Mouse (Mus musculus): ENCODE data around the gene March9. TPM values are rescaled to one million over a fixed set of nuclear protein-coding genes. Genes with fewer than 3 reads are reported as not detected.

March9 gene
- polyA plus RNA-seq, 1 experiment from 2014 or later: 0.79 TPM

- peak overlapping the region; percentile 14; the same call in 1 of the 2 replicates for H3K4me3 ChIP-seq
- no peak for DNase-seq (ENCODE audit: low spot score)
- 27% methylated on average over 10 of the region's 10 CpGs for WGBS
- H3K27ac ChIP-seq: no peak overlapping the region
- H3K36me3 ChIP-seq: peaks cover 20% of the 10 kb centered on the region
- peaks cover 72% of the 10 kb centered on the region for H3K27me3 ChIP-seq (ENCODE audit: low read depth, poor library complexity, severe bottlenecking)
- no peaks in the 10 kb centered on the region for H3K9me3 ChIP-seq (replicated peaks)
- peaks cover 28% of the 10 kb centered on the region for H3K4me1 ChIP-seq
Measured at GRCm38 (mm10) chr10:127050119-127050474, 9.9 kb downstream of the March9 start.

- WGBS: 4% methylated on average over 29 of the region's 29 CpGs
- Histone ChIP-seq H3K27me3 (ENCODE audit: low read depth, poor library complexity, severe bottlenecking) (peaks cover 72% of the 10 kb centered on the region), H3K4me3 (peak overlapping the region; percentile 14), H3K9me3 (replicated peaks) (no peaks in the 10 kb centered on the region), H3K4me1 (peaks cover 28% of the 10 kb centered on the region), H3K36me3 (peaks cover 25% of the 10 kb centered on the region), H3K27ac (no peak overlapping the region)
- DNase-seq (ENCODE audit: low spot score): peak; percentile 48
Measured at GRCm38 (mm10) chr10:127049395-127050118, 10.4 kb downstream of the March9 start.

- H3K27ac ChIP-seq: no peak overlapping the region
- no peak for DNase-seq (ENCODE audit: low spot score)
- H3K27me3 ChIP-seq (ENCODE audit: low read depth, poor library complexity, severe bottlenecking): peaks cover 68% of the 10 kb centered on the region
- 4% methylated on average over 35 of the region's 35 CpGs for WGBS
- H3K36me3 ChIP-seq: peaks cover 31% of the 10 kb centered on the region
- peak overlapping the region; percentile 14; the same call in 1 of the 2 replicates for H3K4me3 ChIP-seq
- H3K9me3 ChIP-seq (replicated peaks): no peaks in the 10 kb centered on the region
- H3K4me1 ChIP-seq: peaks cover 28% of the 10 kb centered on the region
Measured at GRCm38 (mm10) chr10:127048608-127049394, 11.2 kb downstream of the March9 start.

GRCm38 (mm10) chr10:127047954-127048353 is 12.0 kb downstream of the March9 start, which contains the start of gene Cyp27b1:
Gene Cyp27b1 (plus strand): TSS chr10:127048250.
- H3K9me3 ChIP-seq (replicated peaks): no peaks in the 10 kb centered on the region
- peaks cover 33% of the 10 kb centered on the region for H3K4me1 ChIP-seq
- no peak for DNase-seq (ENCODE audit: low spot score)
- H3K36me3 ChIP-seq: peaks cover 39% of the 10 kb centered on the region
- H3K4me3 ChIP-seq: peak within 1 kb of the TSS; percentile 14; the same call in 1 of the 2 replicates
- H3K27me3 ChIP-seq (ENCODE audit: low read depth, poor library complexity, severe bottlenecking): peaks cover 64% of the 10 kb centered on the region
- WGBS: 31% methylated on average over 5 of the region's 5 CpGs
- H3K27ac ChIP-seq: no peak within 1 kb of the TSS

- H3K4me1 ChIP-seq: peaks cover 26% of the 10 kb centered on the region
- H3K36me3 ChIP-seq: peaks cover 40% of the 10 kb centered on the region
- peak overlapping the region; percentile 83; the same call in 1 of the 2 replicates for H3K4me3 ChIP-seq
- H3K9me3 ChIP-seq (replicated peaks): no peaks in the 10 kb centered on the region
- H3K27ac ChIP-seq: no peak overlapping the region
- no peak for DNase-seq (ENCODE audit: low spot score)
- peaks cover 36% of the 10 kb centered on the region for H3K27me3 ChIP-seq (ENCODE audit: low read depth, poor library complexity, severe bottlenecking)
- 90% methylated on average over 6 of the region's 6 CpGs for WGBS
Measured at GRCm38 (mm10) chr10:127043187-127043586, 16.8 kb downstream of the March9 start.

DNA sequence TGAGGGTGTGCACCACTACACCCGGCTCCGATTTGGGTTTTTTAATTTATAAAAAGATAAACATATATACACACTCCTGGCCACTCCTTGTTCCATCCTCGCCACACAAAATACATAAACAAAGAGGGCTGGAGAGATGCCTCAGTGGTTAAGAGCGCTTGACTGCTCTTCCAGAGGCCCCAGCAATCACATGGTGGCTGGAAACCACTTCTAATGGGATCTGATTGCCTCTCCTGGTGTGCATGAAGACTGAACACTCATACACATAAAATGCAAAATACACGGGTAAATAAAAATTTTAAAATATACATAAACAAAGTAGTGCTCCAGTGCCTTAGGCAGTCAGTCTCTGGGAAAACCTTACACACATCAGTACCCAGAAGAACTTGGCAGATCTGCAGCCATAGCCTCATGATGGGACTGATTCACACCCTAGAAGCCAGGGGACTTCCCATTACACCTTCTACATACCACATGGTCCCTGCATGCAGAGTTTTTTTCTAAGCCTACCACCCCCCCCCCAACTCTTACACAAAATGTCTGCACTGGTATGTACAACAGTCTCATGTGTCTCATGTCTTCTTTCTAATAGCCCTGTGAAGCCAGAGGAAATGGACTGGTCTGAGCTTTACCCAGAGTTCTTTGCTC is 17.4 kb downstream of the March9 start:
- H3K27me3 ChIP-seq (ENCODE audit: low read depth, poor library complexity, severe bottlenecking): peaks cover 30% of the 10 kb centered on the region
- no peaks in the 10 kb centered on the region for H3K9me3 ChIP-seq (replicated peaks)
- peak overlapping the region; percentile 83 for H3K4me3 ChIP-seq
- DNase-seq (ENCODE audit: low spot score): no peak
- H3K27ac ChIP-seq: peak overlapping the region; percentile 91
- H3K36me3 ChIP-seq: peaks cover 40% of the 10 kb centered on the region
- 24% methylated on average over 5 of the region's 5 CpGs for WGBS
- H3K4me1 ChIP-seq: peaks cover 26% of the 10 kb centered on the region

DNA sequence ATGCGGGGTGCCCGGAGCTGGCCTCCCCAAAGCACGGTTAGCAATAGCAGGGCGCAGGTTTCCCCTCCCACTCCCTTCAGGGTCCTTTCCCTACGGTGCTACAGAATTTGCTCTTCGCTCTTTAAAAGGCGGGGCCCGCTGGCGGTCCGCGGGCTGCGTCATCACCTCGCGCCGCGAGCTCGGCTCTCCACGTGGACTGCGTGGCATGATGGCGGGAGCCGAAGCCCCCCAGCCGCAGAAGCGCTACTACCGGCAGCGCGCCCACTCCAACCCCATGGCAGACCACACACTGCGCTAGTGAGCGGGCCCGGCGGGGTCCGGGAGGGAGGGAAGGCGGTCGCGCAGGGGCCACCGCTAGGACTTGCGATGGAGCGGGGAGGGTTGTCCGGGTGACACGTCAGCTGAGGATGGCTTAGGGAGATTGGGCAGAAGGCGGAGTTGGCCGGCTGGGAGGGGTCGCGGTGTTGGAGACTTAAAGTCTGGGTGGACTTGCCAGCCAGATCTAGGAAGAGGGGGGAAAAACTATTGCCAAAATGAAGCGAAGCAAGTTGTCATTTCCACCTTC is 18.1 kb downstream of the March9 start:
- peak; percentile 96 for DNase-seq (ENCODE audit: low spot score)
- Histone ChIP-seq H3K4me1 (peaks cover 26% of the 10 kb centered on the region), H3K9me3 (replicated peaks) (no peaks in the 10 kb centered on the region), H3K36me3 (peaks cover 37% of the 10 kb centered on the region), H3K4me3 (peak overlapping the region; percentile 83), H3K27me3 (ENCODE audit: low read depth, poor library complexity, severe bottlenecking) (peaks cover 22% of the 10 kb centered on the region), H3K27ac (peak overlapping the region; percentile 91)
- WGBS: under 1% methylated on average over 44 of the region's 44 CpGs

DNA sequence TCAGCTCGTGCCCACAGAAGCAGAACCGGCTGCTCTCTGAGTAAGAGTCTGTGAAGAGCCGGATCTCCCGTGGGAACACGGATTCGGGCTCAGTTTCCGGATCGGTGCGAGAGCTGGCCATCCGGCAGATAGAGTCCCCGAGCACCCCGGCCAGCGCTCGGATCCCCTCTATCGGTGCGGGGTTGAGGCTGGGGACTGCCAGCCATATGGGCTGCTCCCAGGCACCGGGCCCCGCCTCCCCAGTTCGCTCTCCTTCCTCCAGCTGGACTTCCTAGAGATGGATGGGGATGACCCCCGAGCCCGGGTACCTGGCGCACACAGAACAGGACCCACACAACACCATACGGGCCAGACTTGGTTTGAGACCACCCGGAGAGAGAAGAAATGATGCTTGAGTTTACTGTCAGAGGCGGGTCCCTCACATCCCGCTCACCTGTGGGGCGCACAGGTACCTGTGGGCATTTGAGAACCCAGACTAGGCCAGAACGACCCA is 18.7 kb downstream of the March9 start, which contains the start of the genes Mettl1 and Eef1akmt3:
Gene Mettl1, plus strand, starts transcription at position 141 of the 493 bp plus-strand sequence.
Gene Eef1akmt3, minus strand, starts transcription at position 240 of the 493 bp plus-strand sequence.
- no peak for DNase-seq (ENCODE audit: low spot score)
- Histone ChIP-seq H3K27me3 (ENCODE audit: low read depth, poor library complexity, severe bottlenecking) (peaks cover 17% of the 10 kb centered on the region), H3K36me3 (peaks cover 31% of the 10 kb centered on the region), H3K27ac (peak within 1 kb of the TSS; percentile 91), H3K4me3 (peak within 1 kb of the TSS; percentile 83), H3K9me3 (replicated peaks) (no peaks in the 10 kb centered on the region), H3K4me1 (peaks cover 26% of the 10 kb centered on the region)
- WGBS: 0% methylated on average over 28 of the region's 28 CpGs

DNA sequence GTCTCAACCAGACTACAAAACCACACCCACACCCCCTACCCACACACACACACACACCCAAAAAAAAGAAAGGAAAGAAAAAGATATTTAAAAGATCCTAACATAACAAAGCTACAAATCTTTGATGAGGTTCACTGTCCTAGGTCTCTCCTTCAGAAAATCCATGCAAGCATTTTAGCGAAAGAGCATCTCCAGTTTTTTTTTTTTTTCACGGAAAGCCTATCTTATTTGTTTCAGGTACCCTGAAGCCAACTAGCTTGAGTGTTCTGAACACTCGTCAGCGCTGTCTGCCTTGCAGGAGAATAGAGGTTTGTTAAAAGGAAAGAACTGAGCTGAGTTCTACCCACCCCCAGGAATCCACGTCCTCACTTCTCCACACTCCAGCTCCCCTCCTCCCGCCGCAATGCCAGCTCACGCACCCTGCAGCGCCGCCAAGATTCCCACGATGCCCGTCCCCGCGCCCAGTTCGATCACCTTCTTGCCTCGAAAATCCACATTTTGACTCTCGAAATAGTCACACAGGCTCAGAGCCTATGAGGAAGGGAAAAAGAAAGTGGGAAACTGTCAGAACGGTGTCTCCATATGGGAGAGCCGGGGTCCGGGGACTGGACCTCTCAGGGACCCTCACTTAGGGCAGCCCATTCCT is 19.3 kb downstream of the March9 start:
- peaks cover 26% of the 10 kb centered on the region for H3K4me1 ChIP-seq
- DNase-seq (ENCODE audit: low spot score): peak; percentile 43
- 2% methylated on average over 20 of the region's 20 CpGs for WGBS

GRCm38 (mm10) chr10:127037641-127038040 is 22.3 kb downstream of the March9 start:
- H3K4me3 ChIP-seq: no peak overlapping the region
- H3K9me3 ChIP-seq (replicated peaks): no peaks in the 10 kb centered on the region
- no peaks in the 10 kb centered on the region for H3K36me3 ChIP-seq
- 81% methylated on average over 12 of the region's 12 CpGs for WGBS
- peaks cover 17% of the 10 kb centered on the region for H3K27me3 ChIP-seq (ENCODE audit: low read depth, poor library complexity, severe bottlenecking)
- DNase-seq (ENCODE audit: low spot score): no peak
- peaks cover 18% of the 10 kb centered on the region for H3K4me1 ChIP-seq
- no peak overlapping the region for H3K27ac ChIP-seq

More for the DNA sequence above, 19.3 kb downstream of the March9 start:
- Histone ChIP-seq H3K27me3 (ENCODE audit: low read depth, poor library complexity, severe bottlenecking) (peaks cover 17% of the 10 kb centered on the region), H3K27ac (peak overlapping the region; percentile 91; the same call in 1 of the 2 replicates), H3K36me3 (peaks cover 25% of the 10 kb centered on the region), H3K4me3 (peak overlapping the region; percentile 83), H3K9me3 (replicated peaks) (no peaks in the 10 kb centered on the region)

- peaks cover 8% of the 10 kb centered on the region for H3K4me1 ChIP-seq
- DNase-seq (ENCODE audit: low spot score): no peak
- no peaks in the 10 kb centered on the region for H3K9me3 ChIP-seq (replicated peaks)
- H3K36me3 ChIP-seq: no peaks in the 10 kb centered on the region
- WGBS: 87% methylated on average over 12 of the region's 12 CpGs
- peaks cover 17% of the 10 kb centered on the region for H3K27me3 ChIP-seq (ENCODE audit: low read depth, poor library complexity, severe bottlenecking)
- H3K27ac ChIP-seq: no peak overlapping the region
- no peak overlapping the region for H3K4me3 ChIP-seq
Measured at GRCm38 (mm10) chr10:127036273-127036672, 23.7 kb downstream of the March9 start.

DNA sequence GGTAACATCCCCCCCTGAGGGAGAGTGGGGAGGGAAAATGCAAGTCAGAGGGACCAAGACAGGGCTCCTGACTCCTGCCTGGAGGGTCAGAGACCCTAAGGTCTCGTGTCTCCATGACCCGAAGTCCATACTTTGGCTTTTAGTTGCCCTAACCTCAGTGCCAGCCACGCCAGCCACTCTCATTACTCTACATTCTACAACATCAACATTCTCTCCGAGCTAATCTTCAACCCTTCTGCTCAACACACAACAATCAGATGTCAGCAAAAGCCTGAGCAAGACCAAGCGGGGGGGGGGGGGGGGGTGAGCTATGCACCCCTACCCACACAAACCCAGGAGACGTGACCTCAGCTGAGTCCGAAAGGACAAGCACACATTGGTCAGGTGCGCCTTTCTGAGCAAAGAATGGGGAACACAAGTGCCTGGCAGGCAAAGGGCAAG is 26.7 kb downstream of the March9 start:
- WGBS: 82% methylated on average over 8 of the region's 8 CpGs
- no peak for DNase-seq (ENCODE audit: low spot score)
- Histone ChIP-seq H3K36me3 (peaks cover 12% of the 10 kb centered on the region), H3K9me3 (replicated peaks) (no peaks in the 10 kb centered on the region), H3K27me3 (ENCODE audit: low read depth, poor library complexity, severe bottlenecking) (no peaks in the 10 kb centered on the region), H3K4me3 (no peak overlapping the region), H3K27ac (no peak overlapping the region), H3K4me1 (peaks cover 12% of the 10 kb centered on the region)

All from limb, embryonic 10.5 days (tissue).